Mouse (Mus musculus) midbrain, embryonic 11.5 days (tissue): ENCODE measurements around the gene Mpeg1. TPM values are rescaled to one million over a fixed set of nuclear protein-coding genes. Genes with fewer than 3 reads are reported as not detected.

Source experiments
- ATAC-seq: fragments of 200-750 bp; cut with Nextera tagmentation; 2 replicates; pipeline ENCODE4 v1.8.0; 2017; ENCODE audit warnings: moderate TSS enrichment, moderate library complexity; ENCODE audit not compliant: low FRiP score
- DNase-seq: peaks from one replicate; pipeline ENCODE4 v3.0.0; 2015; ENCODE audit warnings: low spot score; ENCODE audit errors: missing footprints
- H3K27ac ChIP-seq: fragments of 300-500 bp; sonication (generic); 2 replicates; pipeline ENCODE4 v1.5.1; 2014; ENCODE audit warnings: low read depth, low read length
- H3K27me3 ChIP-seq: fragments of 300-500 bp; sonication (generic); 2 replicates; pipeline ENCODE4 v1.6.1; 2014; ENCODE audit warnings: mild to moderate bottlenecking, low read length, moderate library complexity, mixed read lengths; ENCODE audit not compliant: control insufficient read depth, insufficient read depth
- H3K36me3 ChIP-seq: fragments of 300-500 bp; sonication (generic); 2 replicates; pipeline ENCODE4 v1.6.1; 2014; ENCODE audit warnings: mild to moderate bottlenecking, low read length, moderate library complexity, mixed read lengths; ENCODE audit not compliant: control insufficient read depth, insufficient read depth
- H3K4me1 ChIP-seq: fragments of 300-500 bp; sonication (generic); 2 replicates; pipeline ENCODE4 v1.6.1; 2014; ENCODE audit warnings: low read length; ENCODE audit not compliant: control insufficient read depth, insufficient read depth
- H3K4me2 ChIP-seq: fragments of 300-500 bp; sonication (generic); 2 replicates; pipeline ENCODE4 v1.6.1; 2014; ENCODE audit warnings: mild to moderate bottlenecking, moderate library complexity
- H3K4me3 ChIP-seq: fragments of 300-500 bp; sonication (generic); 2 replicates; pipeline ENCODE4 v1.5.1; 2014; ENCODE audit warnings: low read depth, low read length
- H3K9ac ChIP-seq: fragments of 300-500 bp; sonication (generic); 2 replicates; pipeline ENCODE4 v1.6.1; 2014; ENCODE audit warnings: low read length
- H3K9me3 ChIP-seq: fragments of 300-500 bp; sonication (generic); 2 replicates; pipeline ENCODE4 v1.6.1; 2016; ENCODE audit warnings: low read length; ENCODE audit not compliant: control insufficient read depth
- WGBS: fragments of 180-500 bp; shearing (Covaris S2); extraction: QIAGEN DNeasy Blood & Tissue Kit; methylation state at CpG from one replicate; pipeline ENCODE4 v1.1.7; 2014; 5-methylcytosine and 5-hydroxymethylcytosine counted together
- polyA plus RNA-seq: library from polyadenylated mRNA; unstranded; fragments of >200 nt; fragmentation: Nextera tagmentation; extraction: Ambion mirVana; gene quantifications from 2 replicates; pipeline ENCODE4 v1.2.1, GENCODE M21; 2014

Mpeg1 gene
- polyA plus RNA-seq, 1 experiment from 2014 or later: 1.1 TPM

- H3K4me3 ChIP-seq: no peak overlapping the region
- no peak overlapping the region for H3K4me2 ChIP-seq
- H3K4me1 ChIP-seq: no peaks in the 10 kb centered on the region
- no peak overlapping the region for H3K27ac ChIP-seq
- 78% methylated on average over 4 of the region's 4 CpGs for WGBS
- no peaks in the 10 kb centered on the region for H3K27me3 ChIP-seq
- H3K36me3 ChIP-seq: no peaks in the 10 kb centered on the region
- H3K9ac ChIP-seq: no peak overlapping the region
- no peaks in the 10 kb centered on the region for H3K9me3 ChIP-seq
- DNase-seq (no peak), ATAC-seq (no peak)
Observed at GRCm38 (mm10) chr19:12435011-12435416, 25.6 kb upstream of the Mpeg1 start.

GRCm38 (mm10) chr19:12435750-12436524 is 24.6 kb upstream of the Mpeg1 start:
- Histone ChIP-seq H3K4me2 (no peak overlapping the region), H3K4me3 (no peak overlapping the region), H3K9ac (no peak overlapping the region), H3K9me3 (no peaks in the 10 kb centered on the region), H3K36me3 (no peaks in the 10 kb centered on the region), H3K4me1 (no peaks in the 10 kb centered on the region), H3K27ac (no peak overlapping the region), H3K27me3 (no peaks in the 10 kb centered on the region)
- WGBS: 85% methylated on average over 4 of the region's 4 CpGs
- DNase-seq (no peak), ATAC-seq (no peak)

GRCm38 (mm10) chr19:12439581-12439980 is 21.0 kb upstream of the Mpeg1 start:
- no peak for ATAC-seq
- Histone ChIP-seq H3K4me1 (no peaks in the 10 kb centered on the region), H3K27ac (no peak overlapping the region), H3K4me3 (no peak overlapping the region), H3K9ac (no peak overlapping the region), H3K4me2 (no peak overlapping the region), H3K36me3 (no peaks in the 10 kb centered on the region), H3K27me3 (no peaks in the 10 kb centered on the region), H3K9me3 (no peaks in the 10 kb centered on the region)
- 59% methylated on average over 1 of the region's 1 CpGs for WGBS
- no peak for DNase-seq

- Histone ChIP-seq H3K9ac (no peak overlapping the region), H3K4me1 (no peaks in the 10 kb centered on the region), H3K27me3 (no peaks in the 10 kb centered on the region), H3K27ac (no peak overlapping the region), H3K36me3 (no peaks in the 10 kb centered on the region), H3K4me3 (no peak overlapping the region), H3K9me3 (no peaks in the 10 kb centered on the region), H3K4me2 (no peak overlapping the region)
- 64% methylated on average over 5 of the region's 5 CpGs for WGBS
- DNase-seq: peak; percentile 68
- ATAC-seq: no peak
Observed at GRCm38 (mm10) chr19:12440103-12440725, 20.4 kb upstream of the Mpeg1 start.

GRCm38 (mm10) chr19:12442560-12442959 is 18.0 kb upstream of the Mpeg1 start:
- 85% methylated on average over 4 of the region's 4 CpGs for WGBS
- no peak overlapping the region for H3K27ac ChIP-seq
- H3K4me1 ChIP-seq: no peaks in the 10 kb centered on the region
- H3K4me3 ChIP-seq: no peak overlapping the region
- no peak for ATAC-seq
- no peaks in the 10 kb centered on the region for H3K9me3 ChIP-seq
- H3K9ac ChIP-seq: no peak overlapping the region
- H3K36me3 ChIP-seq: no peaks in the 10 kb centered on the region
- no peak for DNase-seq
- H3K4me2 ChIP-seq: no peak overlapping the region
- no peaks in the 10 kb centered on the region for H3K27me3 ChIP-seq

GRCm38 (mm10) chr19:12445014-12445413 is 15.6 kb upstream of the Mpeg1 start:
- H3K9me3 ChIP-seq: no peaks in the 10 kb centered on the region
- H3K27ac ChIP-seq: no peak overlapping the region
- no peaks in the 10 kb centered on the region for H3K4me1 ChIP-seq
- no peaks in the 10 kb centered on the region for H3K36me3 ChIP-seq
- no peak for ATAC-seq
- 81% methylated on average over 3 of the region's 3 CpGs for WGBS
- H3K4me3 ChIP-seq: no peak overlapping the region
- H3K9ac ChIP-seq: no peak overlapping the region
- H3K27me3 ChIP-seq: no peaks in the 10 kb centered on the region
- no peak overlapping the region for H3K4me2 ChIP-seq
- DNase-seq: no peak

- Histone ChIP-seq H3K4me3 (no peak overlapping the region), H3K36me3 (no peaks in the 10 kb centered on the region), H3K27ac (no peak overlapping the region), H3K4me2 (no peak overlapping the region), H3K9ac (no peak overlapping the region), H3K27me3 (no peaks in the 10 kb centered on the region), H3K4me1 (no peaks in the 10 kb centered on the region), H3K9me3 (no peaks in the 10 kb centered on the region)
- no peak for ATAC-seq
- no peak for DNase-seq
- WGBS: 87% methylated on average over 12 of the region's 12 CpGs
Observed at GRCm38 (mm10) chr19:12457401-12458066, 3.0 kb upstream of the Mpeg1 start.

GRCm38 (mm10) chr19:12459516-12459915 is 1.1 kb upstream of the Mpeg1 start:
- no peak overlapping the region for H3K4me2 ChIP-seq
- no peaks in the 10 kb centered on the region for H3K36me3 ChIP-seq
- no peaks in the 10 kb centered on the region for H3K27me3 ChIP-seq
- no peak overlapping the region for H3K4me3 ChIP-seq
- no peak overlapping the region for H3K9ac ChIP-seq
- ATAC-seq (no peak), DNase-seq (no peak)
- H3K4me1 ChIP-seq: no peaks in the 10 kb centered on the region
- no peak overlapping the region for H3K27ac ChIP-seq
- 85% methylated on average over 4 of the region's 4 CpGs for WGBS
- no peaks in the 10 kb centered on the region for H3K9me3 ChIP-seq
